Mouse (Mus musculus): ENCODE data around the gene Hmga1b. TPM values are rescaled to one million over a fixed set of nuclear protein-coding genes. Genes with fewer than 3 reads are reported as not detected.
A peak's percentile ranks its signal among the peaks of the same experiment; 100 is the strongest.

Gene Hmga1b
- total and polyA plus RNA-seq, 3 experiments: 190 to 633 TPM; not detected in 1

DNA sequence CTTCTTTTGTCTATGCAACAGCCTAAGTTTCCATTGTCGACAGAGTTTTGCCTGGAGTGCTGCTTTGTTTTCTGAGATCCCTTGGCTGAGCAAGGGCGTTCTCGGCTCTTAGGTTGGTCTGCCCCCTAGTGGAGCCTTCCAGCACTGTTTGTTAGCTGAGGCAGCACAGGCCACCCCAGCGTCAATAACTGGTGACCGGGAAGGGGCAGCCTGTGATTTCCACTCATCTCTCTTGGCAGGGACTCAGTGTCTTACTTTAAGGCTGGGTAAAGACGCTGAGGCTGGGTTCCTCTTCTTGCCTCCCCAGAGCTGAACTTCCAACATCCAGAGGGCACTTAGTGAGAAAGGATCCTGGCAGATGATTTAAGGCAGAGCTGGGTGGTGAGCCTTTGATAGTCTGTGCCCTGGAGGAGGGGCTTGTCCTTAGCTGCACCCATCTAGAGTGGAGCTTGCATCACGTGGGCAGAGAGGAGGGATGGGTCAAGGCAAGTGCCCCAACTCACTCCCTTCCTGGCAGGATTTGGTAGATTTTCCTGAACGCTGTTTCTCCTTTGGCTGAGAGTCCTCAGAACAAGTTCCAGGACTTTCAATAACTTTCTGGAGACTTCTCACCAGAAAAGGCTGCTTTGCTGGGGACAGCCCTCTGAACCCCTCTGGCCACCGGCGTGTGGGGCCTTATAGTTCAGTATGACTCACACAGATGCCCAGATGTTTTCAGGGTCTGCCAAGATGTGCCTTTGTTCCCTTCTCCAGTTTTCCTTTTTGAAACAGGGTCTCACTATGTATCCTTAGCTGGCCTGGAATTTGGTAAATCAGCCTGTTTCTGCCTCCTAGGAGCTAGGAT lies 37.7 kb downstream of the Hmga1b start:
- Histone ChIP-seq H3K27me3 (ENCODE audit: control insufficient read depth in 1 of 2, insufficient read depth in 2 of 2, low read length in 2 of 2) (no peaks in the 10 kb centered on the region), H3K4me1 (ENCODE audit: control insufficient read depth in 1 of 2, insufficient read depth in 2 of 2, low read length in 2 of 2) (peaks cover 8 to 12% of the 10 kb centered on the region in 2 experiments), H3K79me2 (ENCODE audit: control insufficient read depth, insufficient read depth, low read length, poor library complexity) (peaks cover 9% of the 10 kb centered on the region), H3K9ac (ENCODE audit: control insufficient read depth, low read depth, low read length, poor library complexity, severe bottlenecking) (peak overlapping the region; percentile 47), H3K4me3 (ENCODE audit: control insufficient read depth in 1 of 2, insufficient read depth in 1 of 2, low read depth in 2 of 2, low read length in 2 of 2) (peak overlapping the region; percentile 35 to 41), H3K36me3 (ENCODE audit: control insufficient read depth in 1 of 2, insufficient read depth in 2 of 2, low read length in 2 of 2) (peaks cover 0 to 12% of the 10 kb centered on the region in 2 experiments; a peak in 2 of 4 replicates), H3K27ac (ENCODE audit: control insufficient read depth, low read depth, low read length) (no peak overlapping the region), H3K9me3 (replicated peaks; ENCODE audit: insufficient read depth, low read length) (no peaks in the 10 kb centered on the region)
- DNase-seq (ENCODE audit: low read depth, low spot score): peak; percentile 96
- TF ChIP-seq ZNF384 (IDR thresholded peaks at IDR 0.05; ENCODE audit: low read depth, low read length): peak; percentile 64
- TF ChIP-seq ETS1 (IDR thresholded peaks at IDR 0.05; ENCODE audit: low read depth, low read length): peak; percentile 37; the same call in 1 of the 2 replicates
- TF ChIP-seq UBTF (IDR thresholded peaks at IDR 0.05; ENCODE audit: borderline replicate concordance, insufficient read depth, low read depth, low read length): no peak
- TF ChIP-seq ZKSCAN1 (IDR thresholded peaks at IDR 0.05; ENCODE audit: low read depth, low read length): no peak; the same call in 1 of the 2 replicates
- TF ChIP-seq MAX (IDR thresholded peaks at IDR 0.05; ENCODE audit: low read length): peak; percentile 79
- TF ChIP-seq CHD2 (IDR thresholded peaks at IDR 0.05; ENCODE audit: low read length): no peak
- TF ChIP-seq KAT2A (conservative IDR thresholded peaks at IDR 0.05; ENCODE audit: low read depth, low read length): no peak
- no peak for TF ChIP-seq EP300 (IDR thresholded peaks at IDR 0.05; ENCODE audit: low read depth in 1 of 2, low read length in 2 of 2)
- TF ChIP-seq TAL1 (IDR thresholded peaks at IDR 0.05; ENCODE audit: low read length): no peak
- no peak for TF ChIP-seq CHD1 (IDR thresholded peaks at IDR 0.05; ENCODE audit: low read depth, low read length)
- peak in 1 of 2 experiments; percentile 49; a peak in 2 of 4 replicates for TF ChIP-seq POLR2A (IDR thresholded peaks at IDR 0.05; ENCODE audit: control insufficient read depth in 1 of 2, insufficient read depth in 1 of 2, low read depth in 1 of 2, low read length in 2 of 2, poor library complexity in 1 of 2)
- TF ChIP-seq CTCF (IDR thresholded peaks at IDR 0.05 in 2 of 3, conservative IDR thresholded peaks at IDR 0.05 in 1 of 3; ENCODE audit: control insufficient read depth in 1 of 3, insufficient read depth in 1 of 3, low read depth in 2 of 3, low read length in 3 of 3, poor library complexity in 1 of 3, severe bottlenecking in 1 of 3): peak; percentile 87 to 97 (median 96)
- no peak; the same call in 1 of the 2 replicates for TF ChIP-seq GABPA (IDR thresholded peaks at IDR 0.05; ENCODE audit: low read depth, low read length)
- TF ChIP-seq MEF2A (IDR thresholded peaks at IDR 0.05; ENCODE audit: extremely low read depth, insufficient replicate concordance, low read depth, low read length, poor library complexity, severe bottlenecking): no peak
- 0 out of 2 replicates have a peak, but pooled peaks have one; percentile 34 for TF ChIP-seq MYC (IDR thresholded peaks at IDR 0.05; ENCODE audit: low read depth, low read length)
- TF ChIP-seq TBP (IDR thresholded peaks at IDR 0.05; ENCODE audit: low read depth, low read length): no peak
- peak; percentile 89 for TF ChIP-seq SMC3 (IDR thresholded peaks at IDR 0.05; ENCODE audit: low read depth, low read length)
- TF ChIP-seq HCFC1 (IDR thresholded peaks at IDR 0.05; ENCODE audit: low read depth, low read length): peak; percentile 72
- TF ChIP-seq SIN3A (IDR thresholded peaks at IDR 0.05; ENCODE audit: low read length): peak; percentile 82
- no peak for TF ChIP-seq MYB (IDR thresholded peaks at IDR 0.05; ENCODE audit: low read depth, low read length)
- peak; percentile 75 for TF ChIP-seq ZC3H11A (IDR thresholded peaks at IDR 0.05; ENCODE audit: low read depth, low read length)
- TF ChIP-seq E2F4 (IDR thresholded peaks at IDR 0.05; ENCODE audit: borderline replicate concordance, low read depth, low read length): no peak
- TF ChIP-seq BHLHE40 (IDR thresholded peaks at IDR 0.05; ENCODE audit: borderline replicate concordance, low read depth, low read length): peak; percentile 18; the same call in 1 of the 2 replicates
- peak; percentile 56 to 85; a peak in 3 of 4 replicates for TF ChIP-seq USF2 (IDR thresholded peaks at IDR 0.05; ENCODE audit: borderline replicate concordance in 1 of 2, insufficient read depth in 1 of 2, low read depth in 1 of 2, low read length in 2 of 2)
- TF ChIP-seq GATA1 (IDR thresholded peaks at IDR 0.05; ENCODE audit: low read depth, low read length): no peak
- TF ChIP-seq MAZ (IDR thresholded peaks at IDR 0.05; ENCODE audit: low read depth, low read length): peak; percentile 56; the same call in 1 of the 2 replicates
- TF ChIP-seq MAFK (IDR thresholded peaks at IDR 0.05; ENCODE audit: borderline replicate concordance, low read depth, low read length): 0 out of 2 replicates have a peak, but pooled peaks have one; percentile 23
- no peak for TF ChIP-seq JUND (IDR thresholded peaks at IDR 0.05; ENCODE audit: low read depth, low read length)
- peak; percentile 73 for TF ChIP-seq MXI1 (IDR thresholded peaks at IDR 0.05; ENCODE audit: low read depth, low read length)
- peak; percentile 42; the same call in 1 of the 2 replicates for TF ChIP-seq ELF1 (IDR thresholded peaks at IDR 0.05; ENCODE audit: low read depth, low read length)
- no peak for TF ChIP-seq TCF12 (IDR thresholded peaks at IDR 0.05; ENCODE audit: low read depth, low read length)
- TF ChIP-seq RAD21 (IDR thresholded peaks at IDR 0.05; ENCODE audit: low read depth, low read length): peak; percentile 88
- 0 out of 2 replicates have a peak, but pooled peaks have one; percentile 51 for TF ChIP-seq POLR2AphosphoS2 (IDR thresholded peaks at IDR 0.05; ENCODE audit: low read length)
- TF ChIP-seq ZMIZ1 (IDR thresholded peaks at IDR 0.05; ENCODE audit: low read depth, low read length): 0 out of 2 replicates have a peak, but pooled peaks have one; percentile 45
- 0 out of 2 replicates have a peak, but pooled peaks have one; percentile 30 for TF ChIP-seq NELFE (IDR thresholded peaks at IDR 0.05; ENCODE audit: low read depth, low read length)

Data from MEL (cell line).